ENCODE assay signal across 14 mouse cellular contexts in genomic region chr10:80332525-80332989, GRCm38 (mm10). TPM values are rescaled to one million over a fixed set of nuclear protein-coding genes. Genes with fewer than 3 reads are reported as not detected.
DNase-seq lines count a peak whose midpoint lies in the region; ATAC-seq and TF ChIP-seq lines count a peak whose summit lies in the region.
"Had no signal": no experiment of that assay in that cellular context is flagged by ENCODE, and none has a peak within 500 bp of the region (broad histone marks: within the 10 kb centered on the region; RNA-seq: fewer than 3 reads in every experiment).

No protein-coding gene starts in this region.

- TF ChIP-seq POLR2A in liver, adult 2 months (IDR thresholded peaks at IDR 0.05; ENCODE audit: extremely low read depth, insufficient read depth, low read length) = no peak

- no peaks in the 10 kb centered on the region for H3K9me3 ChIP-seq in embryonic facial prominence, embryonic 10.5 days
- H3K9me3 ChIP-seq in liver, embryonic 15.5 days (replicated peaks) = no peaks in the 10 kb centered on the region

- TF ChIP-seq CTCF in liver, adult 2 months (IDR thresholded peaks at IDR 0.05; ENCODE audit: low read depth, low read length) = no peak

- H3K79me2 ChIP-seq in liver, adult 2 months (ENCODE audit: control insufficient read depth, insufficient read depth, low read length) = peaks cover 4% of the 10 kb centered on the region; the same call in 1 of the 2 replicates

- peak; percentile 89 for DNase-seq in liver, adult 2 months (ENCODE audit: extremely low read depth, low read depth, low spot score)
- DNase-seq in liver = no peak
- DNase-seq in brain, adult 2 months (ENCODE audit: low read depth, low spot score) = peak; percentile 93
- no peak for DNase-seq in embryonic facial prominence, embryonic 10.5 days (ENCODE audit: low spot score)
- no peak for DNase-seq in embryo, embryonic 10 days (ENCODE audit: low spot score)
- DNase-seq in c-Kit-positive CD71-positive TER-119-positive erythroid progenitor cells, embryonic 14.5 days (ENCODE audit: low spot score) = no peak
- DNase-seq: kidney, postnatal 10 days; lung, embryonic 14.5 days; thymus, adult 2 months had no signal

- 19% methylated on average over 5 of the region's 5 CpGs for WGBS in liver, adult 2 months
- WGBS in embryonic facial prominence, embryonic 10.5 days = 76% methylated on average over 5 of the region's 5 CpGs
- WGBS in liver, embryonic 15.5 days (ENCODE audit: insufficient replicate concordance) = 54% methylated on average over 5 of the region's 5 CpGs

- peaks cover 19% of the 10 kb centered on the region; the same call in 1 of the 2 replicates for H3K36me3 ChIP-seq in liver, adult 2 months (ENCODE audit: control insufficient read depth, insufficient read depth, low read length)
- 0 out of 2 replicates have a peak, but pooled peaks cover 5% of the 10 kb centered on the region for H3K36me3 ChIP-seq in embryonic facial prominence, embryonic 10.5 days (replicated peaks)
- H3K36me3 ChIP-seq in liver, embryonic 15.5 days (replicated peaks) = peaks cover 35% of the 10 kb centered on the region

- no peaks in the 10 kb centered on the region for H3K27me3 ChIP-seq in liver, adult 2 months (ENCODE audit: control insufficient read depth, insufficient read depth, low read length)
- H3K27me3 ChIP-seq in embryonic facial prominence, embryonic 10.5 days (replicated peaks; ENCODE audit: low read depth, poor library complexity, severe bottlenecking) = peaks cover 74% of the 10 kb centered on the region
- H3K27me3 ChIP-seq in liver, embryonic 15.5 days = peaks cover 3% of the 10 kb centered on the region; the same call in 1 of the 2 replicates

- ATAC-seq in liver, embryonic 15.5 days (ENCODE audit: insufficient read depth) = no peak
- ATAC-seq in frontal cortex, adult (ENCODE audit: low TSS enrichment) = no peak

- H3K4me2 ChIP-seq in liver, embryonic 15.5 days = peak overlapping the region; percentile 96
- H3K4me2 ChIP-seq: hindbrain, embryonic 14.5 days had no signal

- H3K9ac ChIP-seq in liver, adult 2 months (ENCODE audit: low read depth, low read length) = peak overlapping the region; percentile 75
- peak overlapping the region; percentile 65; the same call in 1 of the 2 replicates for H3K9ac ChIP-seq in liver, embryonic 15.5 days
- H3K9ac ChIP-seq: hindbrain, embryonic 14.5 days; lung, embryonic 14.5 days had no signal

- H3K27ac ChIP-seq in liver, adult 2 months (replicated peaks; ENCODE audit: insufficient read depth, low read depth, low read length) = peak overlapping the region; percentile 98
- 0 out of 2 replicates have a peak overlapping the region, but pooled peaks have one; percentile 7 for H3K27ac ChIP-seq in embryonic facial prominence, embryonic 10.5 days (replicated peaks)
- peak overlapping the region; percentile 94 for H3K27ac ChIP-seq in liver, embryonic 15.5 days (replicated peaks)
- H3K27ac ChIP-seq: hindbrain, embryonic 14.5 days had no signal

- peak overlapping the region; percentile 30 for H3K4me3 ChIP-seq in liver, adult 2 months (ENCODE audit: insufficient read depth, low read depth, low read length)
- H3K4me3 ChIP-seq in embryonic facial prominence, embryonic 10.5 days = 0 out of 2 replicates have a peak overlapping the region, but pooled peaks have one; percentile 18
- H3K4me3 ChIP-seq in liver, embryonic 15.5 days (replicated peaks) = peak overlapping the region; percentile 68
- H3K4me3 ChIP-seq: myocyte had no signal

- peaks cover 13% of the 10 kb centered on the region; the same call in 1 of the 2 replicates for H3K4me1 ChIP-seq in liver, adult 2 months (ENCODE audit: control insufficient read depth, insufficient read depth, low read length)
- peaks cover 40% of the 10 kb centered on the region for H3K4me1 ChIP-seq in embryonic facial prominence, embryonic 10.5 days
- H3K4me1 ChIP-seq in liver, embryonic 15.5 days (replicated peaks) = peaks cover 71% of the 10 kb centered on the region

RNA-seq across cellular contexts. Expression of gene Reep6, which starts 2.8 kb away (rescaled TPM):
- total RNA-seq in liver, adult 2 months (2014; rRNA removed) = 112 and 185 TPM in 2 replicates
- polyA plus RNA-seq in liver, adult 2 months (2012; rRNA removed) = 384 and 617 TPM in 2 replicates
- 6.6 TPM in 2 replicates for polyA plus RNA-seq in embryonic facial prominence, embryonic 10.5 days (2016; fragmentation: Nextera tagmentation; extraction: Ambion mirVana)
- 75.6 and 92.4 TPM in 2 replicates for polyA plus RNA-seq in liver, embryonic 15.5 days (2015; fragmentation: Nextera tagmentation; extraction: Ambion mirVana)

RNA-seq across cellular contexts. Expression of gene Pcsk4, which starts 3.3 kb away (rescaled TPM):
- 8.8 and 12.5 TPM in 2 replicates for total RNA-seq in liver, adult 2 months (2014; rRNA removed)
- 19.2 and 21.8 TPM in 2 replicates for polyA plus RNA-seq in liver, adult 2 months (2012; rRNA removed)
- polyA plus RNA-seq in embryonic facial prominence, embryonic 10.5 days (2016; fragmentation: Nextera tagmentation; extraction: Ambion mirVana) = 5.0 and 5.5 TPM in 2 replicates
- polyA plus RNA-seq in liver, embryonic 15.5 days (2015; fragmentation: Nextera tagmentation; extraction: Ambion mirVana) = 3.9 and 4.1 TPM in 2 replicates

RNA-seq across cellular contexts. Expression of gene 2310011J03Rik, which starts 12.2 kb away (rescaled TPM):
- 10.4 and 12.4 TPM in 2 replicates for total RNA-seq in liver, adult 2 months (2014; rRNA removed)
- 25.4 and 25.5 TPM in 2 replicates for polyA plus RNA-seq in liver, adult 2 months (2012; rRNA removed)
- polyA plus RNA-seq in embryonic facial prominence, embryonic 10.5 days (2016; fragmentation: Nextera tagmentation; extraction: Ambion mirVana) = 53.7 and 56.2 TPM in 2 replicates
- polyA plus RNA-seq in liver, embryonic 15.5 days (2015; fragmentation: Nextera tagmentation; extraction: Ambion mirVana) = 32.4 and 35.0 TPM in 2 replicates

RNA-seq across cellular contexts. Expression of gene Adamtsl5, which starts 15.7 kb away (rescaled TPM):
- 0.28 and 0.40 TPM in 2 replicates for total RNA-seq in liver, adult 2 months (2014; rRNA removed)
- polyA plus RNA-seq in liver, adult 2 months (2012; rRNA removed) = 1.4 and 1.6 TPM in 2 replicates
- polyA plus RNA-seq in embryonic facial prominence, embryonic 10.5 days (2016; fragmentation: Nextera tagmentation; extraction: Ambion mirVana) = 0.65 and 0.88 TPM in 2 replicates
- 2.2 and 2.3 TPM in 2 replicates for polyA plus RNA-seq in liver, embryonic 15.5 days (2015; fragmentation: Nextera tagmentation; extraction: Ambion mirVana)

RNA-seq across cellular contexts. Expression of gene Plk5, which starts 23.7 kb away (rescaled TPM):
- total RNA-seq in liver, adult 2 months (2014; rRNA removed) = 0.60 and 1.4 TPM in 2 replicates
- polyA plus RNA-seq in liver, adult 2 months (2012; rRNA removed) = 3.5 and 6.6 TPM in 2 replicates
- 0.37 and 0.43 TPM in 2 replicates for polyA plus RNA-seq in embryonic facial prominence, embryonic 10.5 days (2016; fragmentation: Nextera tagmentation; extraction: Ambion mirVana)
- polyA plus RNA-seq in liver, embryonic 15.5 days (2015; fragmentation: Nextera tagmentation; extraction: Ambion mirVana) = 0.03 and 0.06 TPM in 2 replicates
- total RNA-seq: megakaryocyte, adult 5-6 weeks had no signal

Comparison
In these comparisons a context has a peak if more than half of its experiments do, and no peak if none do; other contexts are left out.
1. DNase-seq: peak in liver, adult 2 months (single experiment) and brain, adult 2 months (single experiment); none in liver (single experiment), embryonic facial prominence, embryonic 10.5 days (single experiment), embryo, embryonic 10 days (single experiment) and c-Kit-positive CD71-positive TER-119-positive erythroid progenitor cells, embryonic 14.5 days (single experiment).
2. H3K27ac ChIP-seq: peak in every context shown above with its lines; median percentile 98 in liver, adult 2 months; 94 in liver, embryonic 15.5 days; 7 in embryonic facial prominence, embryonic 10.5 days.
3. H3K4me3 ChIP-seq: peak in every context shown above with its lines; median percentile 68 in liver, embryonic 15.5 days; 30 in liver, adult 2 months; 18 in embryonic facial prominence, embryonic 10.5 days.
4. RNA of gene Reep6, which starts 2.8 kb away (polyA plus RNA-seq): 384 to 617 TPM in liver, adult 2 months and 75.6 to 92.4 TPM in liver, embryonic 15.5 days; 6.6 TPM in embryonic facial prominence, embryonic 10.5 days; every median in the first group is over 10 times any median in the second.